Mouse (Mus musculus) megakaryocyte, adult 5-6 weeks (primary cell): Measurements from ENCODE around the gene Prpsap1. TPM values are rescaled to one million over a fixed set of nuclear protein-coding genes. Genes with fewer than 3 reads are reported as not detected.

Experiments used
- ATAC-seq: 2 replicates; pipeline ENCODE4 v1.8.0; 2016; ENCODE audit warnings: mild to moderate bottlenecking, inconsistent platforms; ENCODE audit not compliant: poor library complexity, severe bottlenecking
- total RNA-seq, 2 experiments: library from RNA; stranded (forward) in 1 of 2; stranded (reverse) in 1 of 2; fragments of 153-499, 151-499 nt in 1 of 2; fragments of 221-1000, 200-1000 nt in 1 of 2; gene quantifications; 2 replicates each; pipeline versions ENCODE4 v1.2.3 to v1.2.4; 2015 to 2017

Prpsap1 gene
- total RNA-seq, 2 experiments from 2014 or later = 32.6 to 34.6 TPM

- no peak for ATAC-seq
Observed at GRCm38 (mm10) chr11:116446308-116446887, 47.6 kb downstream of the Prpsap1 start.

- peak; percentile 96 for ATAC-seq
Observed at GRCm38 (mm10) chr11:116445596-116446307, 48.2 kb downstream of the Prpsap1 start.

GRCm38 (mm10) chr11:116443935-116444334 lies 50.1 kb downstream of the Prpsap1 start:
- no peak for ATAC-seq

- no peak for ATAC-seq
Observed at GRCm38 (mm10) chr11:116443311-116443710, 50.7 kb downstream of the Prpsap1 start.

GRCm38 (mm10) chr11:116442867-116443177 lies 51.2 kb downstream of the Prpsap1 start:
- ATAC-seq = no peak

GRCm38 (mm10) chr11:116442129-116442866 lies 51.7 kb downstream of the Prpsap1 start:
- ATAC-seq = no peak

- ATAC-seq = no peak
Observed at GRCm38 (mm10) chr11:116440408-116441068, 53.5 kb downstream of the Prpsap1 start.

- no peak for ATAC-seq
Observed at GRCm38 (mm10) chr11:116439269-116440240, 54.4 kb downstream of the Prpsap1 start.

GRCm38 (mm10) chr11:116437541-116437940 lies 56.5 kb downstream of the Prpsap1 start:
- ATAC-seq = no peak

- ATAC-seq = peak; percentile 52
Observed at GRCm38 (mm10) chr11:116436725-116437331, 57.2 kb downstream of the Prpsap1 start.

- ATAC-seq = no peak
Observed at GRCm38 (mm10) chr11:116435992-116436724, 57.8 kb downstream of the Prpsap1 start.

GRCm38 (mm10) chr11:116434967-116435752 lies 58.8 kb downstream of the Prpsap1 start:
- no peak for ATAC-seq

- ATAC-seq = no peak
Observed at GRCm38 (mm10) chr11:116434287-116434966, 59.6 kb downstream of the Prpsap1 start.

GRCm38 (mm10) chr11:116433356-116434286 lies 60.4 kb downstream of the Prpsap1 start, which contains the start of gene Ubald2:
TSS of gene Ubald2 (plus strand) at chr11:116434094.
- ATAC-seq = peak; percentile 87

GRCm38 (mm10) chr11:116432593-116433355 lies 61.2 kb downstream of the Prpsap1 start:
- ATAC-seq = no peak

GRCm38 (mm10) chr11:116432127-116432526 lies 61.9 kb downstream of the Prpsap1 start:
- no peak for ATAC-seq
